Mouse (Mus musculus): ENCODE results near the gene Mfng. TPM values are rescaled to one million over a fixed set of nuclear protein-coding genes. Genes with fewer than 3 reads are reported as not detected.
A peak's percentile ranks its signal among the peaks of the same experiment; 100 is the strongest.

Gene Mfng
- polyA plus RNA-seq, 1 experiment from 2014 or later: 61.8 TPM

DNA sequence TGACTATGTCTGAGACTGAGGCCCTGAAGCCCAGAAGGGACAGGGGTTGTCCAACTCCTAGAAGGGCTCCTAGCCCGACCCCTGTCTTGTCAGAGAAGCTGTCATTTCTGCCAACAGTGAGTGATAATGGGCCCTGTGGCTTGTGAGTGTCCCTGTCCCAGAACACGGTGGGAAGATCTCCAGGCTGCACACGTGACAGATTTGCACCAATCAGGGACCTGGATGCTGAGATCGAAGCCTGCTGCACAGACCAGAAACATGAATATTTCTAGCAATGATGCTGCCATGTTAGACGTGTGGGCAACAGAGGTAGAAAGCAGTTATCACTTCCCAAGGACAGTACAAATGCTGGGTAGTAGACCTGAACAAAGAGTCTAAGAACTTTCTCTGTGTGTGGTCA is 11.2 kb upstream of the Mfng start:
- ATAC-seq (ENCODE audit: low FRiP score) (no peak), DNase-seq (ENCODE audit: low spot score, missing footprints) (no peak)
- no peaks in the 10 kb centered on the region for H3K4me1 ChIP-seq (ENCODE audit: control insufficient read depth, insufficient read depth, low read length)
- H3K27me3 ChIP-seq (ENCODE audit: control insufficient read depth, insufficient read depth, low read length): no peaks in the 10 kb centered on the region
- WGBS: 65% methylated on average over 5 of the region's 5 CpGs
- no peak overlapping the region for H3K9ac ChIP-seq (ENCODE audit: low read length)
- H3K4me3 ChIP-seq (ENCODE audit: low read depth, low read length): no peak overlapping the region
- H3K4me2 ChIP-seq: no peak overlapping the region
- no peak overlapping the region for H3K27ac ChIP-seq (ENCODE audit: low read depth, low read length)
- no peaks in the 10 kb centered on the region for H3K9me3 ChIP-seq (ENCODE audit: control insufficient read depth, low read length)
- no peaks in the 10 kb centered on the region for H3K36me3 ChIP-seq (ENCODE audit: control insufficient read depth, insufficient read depth, low read length)

DNA sequence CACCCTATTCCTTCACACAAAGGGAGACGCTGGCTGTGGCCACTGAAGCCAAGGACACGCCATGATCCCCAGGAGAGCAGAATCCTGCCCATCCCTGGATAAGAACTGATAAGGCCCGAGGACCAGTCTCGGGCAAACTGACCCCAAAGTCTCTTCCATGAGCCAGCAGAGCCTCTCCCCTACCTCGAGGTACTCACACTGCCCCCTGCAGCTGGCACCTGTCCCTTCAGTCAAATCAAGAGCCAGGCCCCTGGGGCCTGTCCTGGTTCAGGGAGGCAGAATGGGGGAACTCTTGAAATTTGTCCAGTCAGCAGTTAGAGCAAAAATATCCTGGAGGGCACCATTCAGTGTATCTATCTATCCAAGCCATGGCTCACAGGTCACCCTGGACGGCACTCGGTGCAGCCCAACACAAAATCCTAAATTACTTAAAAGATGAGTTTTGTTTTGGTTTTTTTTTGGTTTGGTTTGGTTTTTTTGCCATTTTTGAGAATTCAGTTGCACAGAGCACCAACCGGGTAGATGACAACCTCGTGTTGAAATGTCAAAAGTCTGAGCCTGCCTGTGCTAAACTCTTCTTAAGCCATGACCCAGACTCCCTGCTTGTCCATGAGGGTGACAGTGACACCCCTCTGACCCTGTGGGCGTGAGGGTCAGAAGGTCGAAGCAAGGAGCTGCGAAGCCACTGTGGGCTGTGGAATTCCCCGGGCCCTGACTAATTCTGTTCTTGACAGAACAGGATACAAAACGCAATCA is 9.3 kb upstream of the Mfng start:
- no peak overlapping the region for H3K27ac ChIP-seq (ENCODE audit: low read depth, low read length)
- no peak overlapping the region for H3K4me2 ChIP-seq
- WGBS: 69% methylated on average over 14 of the region's 14 CpGs
- H3K9ac ChIP-seq (ENCODE audit: low read length): no peak overlapping the region
- no peaks in the 10 kb centered on the region for H3K36me3 ChIP-seq (ENCODE audit: control insufficient read depth, insufficient read depth, low read length)
- DNase-seq (ENCODE audit: low spot score, missing footprints): no peak
- no peaks in the 10 kb centered on the region for H3K27me3 ChIP-seq (ENCODE audit: control insufficient read depth, insufficient read depth, low read length)
- no peak overlapping the region for H3K4me3 ChIP-seq (ENCODE audit: low read depth, low read length)
- ATAC-seq (ENCODE audit: low FRiP score): no peak
- H3K4me1 ChIP-seq (ENCODE audit: control insufficient read depth, insufficient read depth, low read length): peaks cover 8% of the 10 kb centered on the region
- H3K9me3 ChIP-seq (ENCODE audit: control insufficient read depth, low read length): no peaks in the 10 kb centered on the region

DNA sequence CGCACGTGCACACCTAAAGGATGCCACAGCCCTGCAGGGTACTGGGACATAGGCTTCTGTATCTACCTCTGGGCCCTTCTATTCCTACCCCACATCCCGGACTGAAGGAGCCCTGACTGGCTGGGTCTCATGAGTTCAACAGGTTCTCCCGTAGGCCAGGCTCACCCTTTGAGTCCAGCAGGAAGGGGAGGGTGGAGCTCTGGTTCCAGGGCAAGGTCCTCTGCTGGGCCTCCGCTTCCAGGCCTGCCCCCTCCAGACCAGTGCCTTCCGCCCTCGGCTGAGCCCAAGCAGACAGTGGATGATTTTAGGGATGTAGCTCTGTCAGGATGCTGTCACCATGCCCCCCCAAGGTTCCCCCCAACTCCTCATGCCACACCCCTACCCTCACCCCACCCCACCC is 7.6 kb upstream of the Mfng start:
- H3K36me3 ChIP-seq (ENCODE audit: control insufficient read depth, insufficient read depth, low read length): no peaks in the 10 kb centered on the region
- H3K9me3 ChIP-seq (ENCODE audit: control insufficient read depth, low read length): no peaks in the 10 kb centered on the region
- H3K4me2 ChIP-seq: no peak overlapping the region
- no peak overlapping the region for H3K27ac ChIP-seq (ENCODE audit: low read depth, low read length)
- 81% methylated on average over 7 of the region's 7 CpGs for WGBS
- no peaks in the 10 kb centered on the region for H3K27me3 ChIP-seq (ENCODE audit: control insufficient read depth, insufficient read depth, low read length)
- peaks cover 8% of the 10 kb centered on the region for H3K4me1 ChIP-seq (ENCODE audit: control insufficient read depth, insufficient read depth, low read length)
- H3K4me3 ChIP-seq (ENCODE audit: low read depth, low read length): no peak overlapping the region
- DNase-seq (ENCODE audit: low spot score, missing footprints) (no peak), ATAC-seq (ENCODE audit: low FRiP score) (no peak)
- no peak overlapping the region for H3K9ac ChIP-seq (ENCODE audit: low read length)

DNA sequence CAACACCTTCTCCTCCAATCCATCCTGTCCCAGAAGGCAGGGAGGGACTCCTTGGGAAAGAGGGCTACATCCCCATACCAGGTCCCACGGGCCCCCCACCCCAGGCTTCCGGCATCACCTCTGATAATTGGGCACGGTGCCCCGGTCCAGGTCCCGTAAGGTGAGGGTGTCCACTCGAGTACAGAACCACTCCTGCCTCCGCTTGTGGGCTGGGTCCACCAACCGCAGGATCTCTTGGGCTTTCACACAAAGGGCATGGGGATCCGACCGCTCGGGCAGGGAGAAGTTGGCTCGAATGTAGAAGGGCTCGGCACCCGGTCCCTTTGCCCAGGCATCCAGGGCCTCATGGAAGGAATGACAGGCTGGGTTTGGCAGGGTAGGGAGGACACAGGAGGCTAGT is 7.1 kb upstream of the Mfng start:
- H3K27ac ChIP-seq (ENCODE audit: low read depth, low read length): no peak overlapping the region
- no peak for ATAC-seq (ENCODE audit: low FRiP score)

DNA sequence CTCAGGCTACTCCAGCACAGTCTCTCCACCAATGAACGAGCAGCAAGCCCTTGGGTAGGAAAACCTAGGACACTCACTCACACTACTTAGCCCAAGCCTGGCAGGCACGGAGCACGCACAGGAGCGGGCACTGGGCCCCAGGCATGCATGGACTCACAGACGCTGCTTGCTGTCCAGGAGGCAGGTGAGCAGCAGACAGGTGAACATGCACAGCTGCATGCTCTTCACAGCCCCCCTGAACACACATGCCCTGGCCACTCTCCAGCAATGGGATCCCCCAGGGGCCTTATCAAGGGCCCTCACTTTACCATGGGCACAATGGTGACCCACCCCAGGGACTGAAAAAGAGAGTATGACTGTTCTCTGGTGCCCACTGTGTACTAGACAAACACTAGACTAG is 6.4 kb upstream of the Mfng start:
- WGBS: 90% methylated on average over 5 of the region's 5 CpGs
- Histone ChIP-seq H3K9ac (ENCODE audit: low read length) (no peak overlapping the region), H3K4me2 (no peak overlapping the region), H3K4me1 (ENCODE audit: control insufficient read depth, insufficient read depth, low read length) (peaks cover 8% of the 10 kb centered on the region), H3K36me3 (ENCODE audit: control insufficient read depth, insufficient read depth, low read length) (no peaks in the 10 kb centered on the region), H3K9me3 (ENCODE audit: control insufficient read depth, low read length) (no peaks in the 10 kb centered on the region), H3K27me3 (ENCODE audit: control insufficient read depth, insufficient read depth, low read length) (no peaks in the 10 kb centered on the region), H3K4me3 (ENCODE audit: low read depth, low read length) (no peak overlapping the region), H3K27ac (ENCODE audit: low read depth, low read length) (no peak overlapping the region)
- ATAC-seq (ENCODE audit: low FRiP score): no peak
- no peak for DNase-seq (ENCODE audit: low spot score, missing footprints)

More for the DNA sequence above, 7.1 kb upstream of the Mfng start:
- no peak for DNase-seq (ENCODE audit: low spot score, missing footprints)
- Histone ChIP-seq H3K4me1 (ENCODE audit: control insufficient read depth, insufficient read depth, low read length) (peaks cover 8% of the 10 kb centered on the region), H3K27me3 (ENCODE audit: control insufficient read depth, insufficient read depth, low read length) (no peaks in the 10 kb centered on the region), H3K4me2 (no peak overlapping the region), H3K4me3 (ENCODE audit: low read depth, low read length) (no peak overlapping the region), H3K36me3 (ENCODE audit: control insufficient read depth, insufficient read depth, low read length) (no peaks in the 10 kb centered on the region), H3K9ac (ENCODE audit: low read length) (no peak overlapping the region), H3K9me3 (ENCODE audit: control insufficient read depth, low read length) (no peaks in the 10 kb centered on the region)
- WGBS: 93% methylated on average over 14 of the region's 14 CpGs

DNA sequence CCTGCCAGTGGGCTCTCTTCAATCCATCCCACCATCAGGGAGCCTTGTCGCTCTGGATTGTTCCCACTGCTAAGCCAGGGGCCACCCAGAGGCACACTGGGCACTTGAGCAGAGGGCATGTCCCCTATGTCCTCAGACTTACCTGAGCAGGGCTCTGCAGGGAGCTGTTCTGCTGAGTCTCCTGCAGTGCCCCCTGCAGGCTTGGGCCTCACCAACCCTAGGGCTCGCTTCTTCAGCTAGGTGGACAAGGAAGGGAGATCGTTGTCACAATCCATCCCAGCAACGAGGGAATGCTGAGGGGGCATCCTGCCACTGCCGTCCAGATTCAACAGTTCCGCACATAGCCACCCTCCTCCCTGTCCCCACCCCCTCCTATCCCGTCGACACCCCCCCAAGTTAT is 6.0 kb upstream of the Mfng start:
- no peaks in the 10 kb centered on the region for H3K36me3 ChIP-seq (ENCODE audit: control insufficient read depth, insufficient read depth, low read length)
- no peaks in the 10 kb centered on the region for H3K27me3 ChIP-seq (ENCODE audit: control insufficient read depth, insufficient read depth, low read length)
- no peak for DNase-seq (ENCODE audit: low spot score, missing footprints)
- peaks cover 8% of the 10 kb centered on the region for H3K4me1 ChIP-seq (ENCODE audit: control insufficient read depth, insufficient read depth, low read length)
- WGBS: 61% methylated on average over 8 of the region's 8 CpGs
- no peak overlapping the region for H3K27ac ChIP-seq (ENCODE audit: low read depth, low read length)
- H3K9me3 ChIP-seq (ENCODE audit: control insufficient read depth, low read length): no peaks in the 10 kb centered on the region
- H3K4me2 ChIP-seq: no peak overlapping the region
- H3K4me3 ChIP-seq (ENCODE audit: low read depth, low read length): no peak overlapping the region
- 0 out of 2 replicates have a peak, but pooled peaks have one; percentile 15 for ATAC-seq (ENCODE audit: low FRiP score)
- H3K9ac ChIP-seq (ENCODE audit: low read length): no peak overlapping the region

DNA sequence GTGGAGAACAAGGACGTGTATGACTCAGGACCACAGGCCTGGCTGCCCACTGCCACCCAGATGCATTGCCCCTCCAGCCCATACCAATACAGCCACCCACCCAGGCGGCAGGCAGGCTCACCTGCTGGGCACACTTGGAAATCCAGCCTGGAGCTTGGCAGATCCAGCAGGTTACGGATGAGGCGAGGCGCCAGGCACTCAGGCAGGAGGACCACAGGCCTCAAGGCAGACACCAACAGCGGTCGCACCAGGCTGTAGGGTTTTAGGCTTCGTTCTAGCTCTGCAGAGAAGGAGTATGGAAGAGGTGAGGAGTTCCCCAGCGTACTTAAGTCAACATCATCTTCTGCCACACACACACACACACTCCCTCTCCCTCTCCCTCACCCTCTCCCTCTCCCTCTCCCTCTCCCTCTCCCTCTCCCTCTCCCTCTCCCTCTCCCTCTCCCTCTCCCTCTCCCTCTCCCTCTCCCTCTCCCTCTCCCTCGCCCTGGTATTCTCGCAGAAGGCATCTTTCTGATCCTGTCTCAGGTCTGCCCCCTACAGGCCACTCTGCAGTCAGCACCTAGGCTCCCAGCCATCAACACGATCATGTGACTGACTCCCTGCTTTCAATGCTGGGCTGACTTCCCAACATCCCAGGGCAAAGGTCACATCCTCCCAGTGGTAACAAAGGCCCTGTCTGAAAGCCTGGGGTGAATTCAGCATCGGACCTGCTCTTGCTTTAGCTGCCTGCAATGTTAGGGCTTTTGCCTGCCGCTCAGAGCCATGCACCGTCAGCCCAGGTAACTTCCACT is 5.0 kb upstream of the Mfng start:
- Histone ChIP-seq H3K4me2 (no peak overlapping the region), H3K9ac (ENCODE audit: low read length) (peak overlapping the region; percentile 14; the same call in 1 of the 2 replicates), H3K4me1 (ENCODE audit: control insufficient read depth, insufficient read depth, low read length) (peaks cover 18% of the 10 kb centered on the region), H3K36me3 (ENCODE audit: control insufficient read depth, insufficient read depth, low read length) (no peaks in the 10 kb centered on the region), H3K4me3 (ENCODE audit: low read depth, low read length) (no peak overlapping the region), H3K27ac (ENCODE audit: low read depth, low read length) (0 out of 2 replicates have a peak overlapping the region, but pooled peaks have one; percentile 2), H3K27me3 (ENCODE audit: control insufficient read depth, insufficient read depth, low read length) (no peaks in the 10 kb centered on the region), H3K9me3 (ENCODE audit: control insufficient read depth, low read length) (no peaks in the 10 kb centered on the region)
- ATAC-seq (ENCODE audit: low FRiP score) (peak; percentile 55), DNase-seq (ENCODE audit: low spot score, missing footprints) (peak; percentile 98)
- WGBS: 45% methylated on average over 13 of the region's 15 CpGs

DNA sequence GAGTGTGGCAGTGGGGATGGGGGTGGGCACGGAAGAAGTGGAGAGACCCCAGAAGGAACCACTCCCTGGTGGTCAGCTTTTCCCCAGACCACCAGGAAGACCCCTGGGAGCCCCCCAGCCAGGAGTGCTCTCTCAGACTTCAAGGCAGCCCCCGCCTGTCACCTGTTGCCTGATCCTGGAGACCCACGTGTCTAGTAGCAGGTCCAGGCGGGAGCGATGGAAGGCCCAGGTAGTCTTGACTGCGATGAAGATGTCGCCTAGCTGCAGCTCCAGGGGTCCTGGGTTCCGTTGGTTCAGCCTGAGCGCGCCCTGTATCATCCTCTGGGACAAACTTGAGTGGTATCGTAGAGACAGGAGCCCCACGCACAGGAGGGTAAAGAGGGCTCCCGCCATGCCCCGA is 419 bp downstream of the Mfng start:
- Histone ChIP-seq H3K36me3 (ENCODE audit: control insufficient read depth, insufficient read depth, low read length) (peaks cover 5% of the 10 kb centered on the region), H3K9ac (ENCODE audit: low read length) (peak overlapping the region; percentile 64), H3K4me1 (ENCODE audit: control insufficient read depth, insufficient read depth, low read length) (peaks cover 47% of the 10 kb centered on the region), H3K9me3 (ENCODE audit: control insufficient read depth, low read length) (no peaks in the 10 kb centered on the region), H3K27ac (ENCODE audit: low read depth, low read length) (peak overlapping the region; percentile 96), H3K4me2 (peak overlapping the region; percentile 65), H3K27me3 (ENCODE audit: control insufficient read depth, insufficient read depth, low read length) (no peaks in the 10 kb centered on the region), H3K4me3 (ENCODE audit: low read depth, low read length) (peak overlapping the region; percentile 47)
- WGBS: 36% methylated on average over 14 of the region's 14 CpGs
- DNase-seq (ENCODE audit: low spot score, missing footprints): no peak
- ATAC-seq (ENCODE audit: low FRiP score): peak; percentile 0; the same call in 1 of the 2 replicates

DNA sequence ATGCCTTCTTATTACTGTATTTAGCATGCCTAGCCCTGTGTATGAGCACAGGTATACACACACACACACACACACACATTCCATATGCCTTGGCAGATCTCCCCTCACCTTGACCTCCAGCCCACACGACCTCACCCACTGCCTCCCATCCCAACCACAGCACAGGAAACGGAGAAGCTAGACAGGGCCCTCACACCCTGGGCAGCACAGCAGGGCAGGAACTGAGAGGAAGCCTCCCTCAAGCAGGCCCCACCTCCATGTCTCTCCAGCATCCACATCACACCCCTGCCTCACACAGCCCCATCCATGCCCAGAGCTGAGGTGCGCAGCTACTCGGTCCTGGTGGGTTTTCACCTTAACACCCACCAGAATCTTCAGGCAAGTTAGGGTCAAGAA is 909 bp downstream of the Mfng start:
- H3K4me1 ChIP-seq (ENCODE audit: control insufficient read depth, insufficient read depth, low read length): peaks cover 47% of the 10 kb centered on the region

More for the DNA sequence above, 909 bp downstream of the Mfng start:
- peak overlapping the region; percentile 64 for H3K9ac ChIP-seq (ENCODE audit: low read length)
- no peak for DNase-seq (ENCODE audit: low spot score, missing footprints)
- no peaks in the 10 kb centered on the region for H3K9me3 ChIP-seq (ENCODE audit: control insufficient read depth, low read length)
- peak overlapping the region; percentile 47 for H3K4me3 ChIP-seq (ENCODE audit: low read depth, low read length)
- H3K27ac ChIP-seq (ENCODE audit: low read depth, low read length): peak overlapping the region; percentile 96
- H3K27me3 ChIP-seq (ENCODE audit: control insufficient read depth, insufficient read depth, low read length): no peaks in the 10 kb centered on the region
- H3K4me2 ChIP-seq: peak overlapping the region; percentile 65
- no peak for ATAC-seq (ENCODE audit: low FRiP score)
- H3K36me3 ChIP-seq (ENCODE audit: control insufficient read depth, insufficient read depth, low read length): peaks cover 5% of the 10 kb centered on the region
- 53% methylated on average over 4 of the region's 4 CpGs for WGBS

Data from midbrain, embryonic 11.5 days (tissue).